Mouse (Mus musculus) MEL (cell line): Measurements from ENCODE around the gene Eif2d. TPM values are rescaled to one million over a fixed set of nuclear protein-coding genes. Genes with fewer than 3 reads are reported as not detected.

Source experiments
- DNase-seq: peaks from one replicate; pipeline ENCODE4 v3.0.0; 2011; ENCODE audit warnings: low read depth, low spot score
- H3K27ac ChIP-seq: 2 replicates; pipeline ENCODE4 v1.5.1; 2012; ENCODE audit warnings: low read depth, mild to moderate bottlenecking, control low read depth, low read length, moderate library complexity; ENCODE audit not compliant: control insufficient read depth
- H3K27me3 ChIP-seq, 2 experiments: fragments of 150-350 bp in 1 of 2; sonication (generic) in 1 of 2; 2 replicates each; pipeline ENCODE4 v1.6.1; 2012; ENCODE audit warnings: low read length in 2 of 2, mild to moderate bottlenecking in 2 of 2, improper control_type of control experiment in 1 of 2, moderate library complexity in 1 of 2; ENCODE audit not compliant: insufficient read depth in 2 of 2, control insufficient read depth in 1 of 2
- H3K36me3 ChIP-seq, 2 experiments: 2 replicates each; pipeline ENCODE4 v1.6.1; 2012 to 2014; ENCODE audit warnings: low read length in 2 of 2, improper control_type of control experiment in 1 of 2, inconsistent platforms in 1 of 2, mild to moderate bottlenecking in 1 of 2; ENCODE audit not compliant: insufficient read depth in 2 of 2, control insufficient read depth in 1 of 2
- H3K4me1 ChIP-seq, 2 experiments: fragments of 150-350 bp in 1 of 2; sonication (generic) in 1 of 2; 2 replicates each; pipeline ENCODE4 v1.6.1; 2012; ENCODE audit warnings: low read length in 2 of 2, improper control_type of control experiment in 1 of 2, mild to moderate bottlenecking in 1 of 2; ENCODE audit not compliant: insufficient read depth in 2 of 2, control insufficient read depth in 1 of 2
- H3K4me3 ChIP-seq, 2 experiments: fragments of 150-350 bp in 1 of 2; sonication (generic) in 1 of 2; 2 replicates each; pipeline ENCODE4 v1.5.1; 2012; ENCODE audit warnings: low read depth in 2 of 2, low read length in 2 of 2, mild to moderate bottlenecking in 2 of 2, moderate library complexity in 2 of 2, control low read depth in 1 of 2, improper control_type of control experiment in 1 of 2; ENCODE audit not compliant: control insufficient read depth in 1 of 2, insufficient read depth in 1 of 2
- H3K79me2 ChIP-seq: 2 replicates; pipeline ENCODE4 v1.6.1; 2012; ENCODE audit warnings: mild to moderate bottlenecking, low read length, moderate library complexity; ENCODE audit not compliant: control insufficient read depth, poor library complexity, insufficient read depth
- H3K9ac ChIP-seq: 2 replicates; pipeline ENCODE4 v1.6.1; 2012; ENCODE audit warnings: low read depth, mild to moderate bottlenecking, control low read depth, low read length, moderate library complexity; ENCODE audit not compliant: control insufficient read depth, poor library complexity, severe bottlenecking
- H3K9me3 ChIP-seq: fragments of 150-350 bp; sonication (generic); replicated peaks from 2 replicates; pipeline ENCODE4 v1.6.1; 2012; ENCODE audit warnings: mild to moderate bottlenecking, low read length, improper control_type of control experiment, moderate library complexity; ENCODE audit not compliant: insufficient read depth
- CHD1 ChIP-seq: IDR thresholded peaks from 2 replicates; pipeline ENCODE4 v1.6.1; 2012; ENCODE audit warnings: low read depth, mild to moderate bottlenecking, inconsistent platforms, low read length, improper control_type of control experiment
- CTCF ChIP-seq, 3 experiments: IDR thresholded peaks in 2 of 3; conservative IDR thresholded peaks in 1 of 3; 2 replicates each; pipeline ENCODE4 v1.5.1; 2011 to 2012; ENCODE audit warnings: low read length in 3 of 3, low read depth in 2 of 3, mild to moderate bottlenecking in 2 of 3, improper control_type of control experiment in 1 of 3, inconsistent platforms in 1 of 3, mixed read lengths in 1 of 3, moderate library complexity in 1 of 3; ENCODE audit not compliant: control insufficient read depth in 1 of 3, insufficient read depth in 1 of 3, poor library complexity in 1 of 3, severe bottlenecking in 1 of 3
- E2F4 ChIP-seq: IDR thresholded peaks from 2 replicates; pipeline ENCODE4 v1.6.1; 2011; ENCODE audit warnings: low read depth, low read length, improper control_type of control experiment, borderline replicate concordance
- ELF1 ChIP-seq: IDR thresholded peaks from 2 replicates; pipeline ENCODE4 v1.6.1; 2014; ENCODE audit warnings: low read depth, mild to moderate bottlenecking, inconsistent platforms, low read length, improper control_type of control experiment, moderate library complexity
- EP300 ChIP-seq, 2 experiments: IDR thresholded peaks; 2 replicates each; pipeline ENCODE4 v1.6.1; 2011; ENCODE audit warnings: improper control_type of control experiment in 2 of 2, low read length in 2 of 2, low read depth in 1 of 2, mild to moderate bottlenecking in 1 of 2
- GATA1 ChIP-seq: IDR thresholded peaks from 2 replicates; pipeline ENCODE4 v1.6.1; 2011; ENCODE audit warnings: low read depth, low read length, improper control_type of control experiment
- HCFC1 ChIP-seq: IDR thresholded peaks from 2 replicates; pipeline ENCODE4 v1.6.1; 2012; ENCODE audit warnings: low read depth, mild to moderate bottlenecking, inconsistent platforms, low read length, improper control_type of control experiment, moderate library complexity
- MAX ChIP-seq: IDR thresholded peaks from 2 replicates; pipeline ENCODE4 v1.6.1; 2011; ENCODE audit warnings: low read length, improper control_type of control experiment
- MXI1 ChIP-seq: IDR thresholded peaks from 2 replicates; pipeline ENCODE4 v1.6.1; 2011; ENCODE audit warnings: mild to moderate bottlenecking, low read depth, low read length, improper control_type of control experiment
- MYB ChIP-seq: IDR thresholded peaks from 2 replicates; pipeline ENCODE4 v1.6.1; 2011; ENCODE audit warnings: mild to moderate bottlenecking, low read depth, low read length, improper control_type of control experiment
- NELFE ChIP-seq: IDR thresholded peaks from 2 replicates; pipeline ENCODE4 v1.6.1; 2011; ENCODE audit warnings: low read depth, low read length, improper control_type of control experiment
- NRF1 ChIP-seq: IDR thresholded peaks from 2 replicates; pipeline ENCODE4 v1.6.1; 2014; ENCODE audit warnings: low read depth, mild to moderate bottlenecking, inconsistent platforms, low read length, improper control_type of control experiment, moderate library complexity; ENCODE audit not compliant: poor library complexity, insufficient read depth, severe bottlenecking
- POLR2AphosphoS2 ChIP-seq: IDR thresholded peaks from 2 replicates; pipeline ENCODE4 v1.6.1; 2011; ENCODE audit warnings: low read length, improper control_type of control experiment
- POLR2AphosphoS5 ChIP-seq: IDR thresholded peaks from 2 replicates; pipeline ENCODE4 v1.6.1; 2012; ENCODE audit warnings: low read depth, borderline replicate concordance, mild to moderate bottlenecking, inconsistent platforms, low read length, moderate library complexity, mixed read lengths
- RCOR1 ChIP-seq: IDR thresholded peaks from 2 replicates; pipeline ENCODE4 v1.6.1; 2012; ENCODE audit warnings: low read depth, mild to moderate bottlenecking, inconsistent platforms, low read length, improper control_type of control experiment
- TBP ChIP-seq: IDR thresholded peaks from 2 replicates; pipeline ENCODE4 v1.8.0; 2011; ENCODE audit warnings: low read depth, low read length, improper control_type of control experiment
- TCF12 ChIP-seq: IDR thresholded peaks from 2 replicates; pipeline ENCODE4 v1.6.1; 2014; ENCODE audit warnings: low read depth, mild to moderate bottlenecking, inconsistent platforms, low read length, improper control_type of control experiment, moderate library complexity
- UBTF ChIP-seq: IDR thresholded peaks from 2 replicates; pipeline ENCODE4 v1.6.1; 2012; ENCODE audit warnings: low read depth, mild to moderate bottlenecking, inconsistent platforms, low read length, improper control_type of control experiment, moderate library complexity, borderline replicate concordance; ENCODE audit not compliant: insufficient read depth
- USF1 ChIP-seq: IDR thresholded peaks from 2 replicates; pipeline ENCODE4 v1.6.1; 2014; ENCODE audit warnings: low read depth, mild to moderate bottlenecking, inconsistent platforms, low read length, improper control_type of control experiment, moderate library complexity
- USF2 ChIP-seq, 2 experiments: IDR thresholded peaks; 2 replicates each; pipeline ENCODE4 v1.6.1; 2011 to 2012; ENCODE audit warnings: improper control_type of control experiment in 2 of 2, low read length in 2 of 2, borderline replicate concordance in 1 of 2, inconsistent platforms in 1 of 2, low read depth in 1 of 2, mild to moderate bottlenecking in 1 of 2; ENCODE audit not compliant: insufficient read depth in 1 of 2
- ZC3H11A ChIP-seq: IDR thresholded peaks from 2 replicates; pipeline ENCODE4 v1.6.1; 2012; ENCODE audit warnings: low read depth, mild to moderate bottlenecking, inconsistent platforms, low read length, improper control_type of control experiment
- ZNF384 ChIP-seq: IDR thresholded peaks from 2 replicates; pipeline ENCODE4 v1.6.1; 2012; ENCODE audit warnings: low read depth, mild to moderate bottlenecking, inconsistent platforms, low read length, improper control_type of control experiment
- polyA plus RNA-seq, 2 experiments: library from polyadenylated mRNA; stranded (reverse) in 1 of 2; unstranded in 1 of 2; fragments of >175 nt in 1 of 2; fragments of >200 nt in 1 of 2; gene quantifications; 2 replicates each; pipeline versions ENCODE4 v1.2.1 to v1.2.4; 2012; ENCODE audit warnings: low replicate concordance in 2 of 2, low read depth in 1 of 2; ENCODE audit not compliant: insufficient read length in 2 of 2, insufficient read depth in 1 of 2, missing spikeins in 1 of 2
- total RNA-seq: library from RNA; depleted of rRNA; stranded (reverse); fragments of 300-350 nt; gene quantifications from 2 replicates; pipeline ENCODE4 v1.2.3, GENCODE M21; 2012

The Eif2d gene
- total and polyA plus RNA-seq, 3 experiments, result 31.0 to 43.6 TPM; not detected in 1

DNA sequence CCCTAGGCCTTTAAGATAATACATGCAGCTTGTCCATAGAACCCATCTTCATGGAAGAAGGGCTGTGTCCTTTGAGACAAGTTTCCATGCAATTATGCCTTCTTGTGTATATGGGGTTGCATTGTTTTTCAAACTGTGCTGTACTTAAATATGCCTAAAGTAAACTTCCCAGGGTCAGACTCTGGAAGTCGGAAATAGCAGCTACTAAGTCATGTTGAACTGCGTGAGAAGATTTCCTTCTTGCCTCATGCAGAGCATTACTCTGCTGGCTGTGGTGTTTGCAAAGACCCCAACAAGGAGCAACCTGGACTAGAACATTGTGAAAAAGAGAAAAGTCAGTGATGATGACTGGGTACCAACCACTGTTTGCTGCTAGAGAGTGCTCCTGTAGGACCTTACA is 70.4 kb downstream of the Eif2d start:
- Histone ChIP-seq H3K79me2 (no peaks in the 10 kb centered on the region), H3K4me3 (no peak overlapping the region), H3K9ac (no peak overlapping the region), H3K27me3 (peaks cover 19 to 32% of the 10 kb centered on the region in 2 experiments), H3K4me1 (no peaks in the 10 kb centered on the region), H3K36me3 (no peaks in the 10 kb centered on the region), H3K9me3 (no peaks in the 10 kb centered on the region), H3K27ac (no peak overlapping the region)
- DNase-seq, result no peak
- TF ChIP-seq RCOR1, result no peak
- no peak for TF ChIP-seq ZC3H11A
- TF ChIP-seq USF2 (IDR thresholded peaks at IDR 0.05; ENCODE audit: borderline replicate concordance in 1 of 2, insufficient read depth in 1 of 2, low read depth in 1 of 2, low read length in 2 of 2), result no peak
- TF ChIP-seq MXI1, result no peak
- no peak for TF ChIP-seq MYB
- no peak for TF ChIP-seq CHD1
- no peak for TF ChIP-seq TCF12
- no peak for TF ChIP-seq GATA1
- no peak for TF ChIP-seq CTCF (IDR thresholded peaks at IDR 0.05 in 2 of 3, conservative IDR thresholded peaks at IDR 0.05 in 1 of 3; ENCODE audit: control insufficient read depth in 1 of 3, insufficient read depth in 1 of 3, low read depth in 2 of 3, low read length in 3 of 3, poor library complexity in 1 of 3, severe bottlenecking in 1 of 3)
- TF ChIP-seq UBTF, result no peak
- TF ChIP-seq POLR2AphosphoS5, result no peak
- TF ChIP-seq USF1, result no peak
- TF ChIP-seq POLR2AphosphoS2, result no peak
- TF ChIP-seq NRF1, result no peak
- no peak for TF ChIP-seq E2F4
- TF ChIP-seq HCFC1, result no peak
- no peak for TF ChIP-seq ZNF384
- TF ChIP-seq, all 39 proteins: peak for 0

DNA sequence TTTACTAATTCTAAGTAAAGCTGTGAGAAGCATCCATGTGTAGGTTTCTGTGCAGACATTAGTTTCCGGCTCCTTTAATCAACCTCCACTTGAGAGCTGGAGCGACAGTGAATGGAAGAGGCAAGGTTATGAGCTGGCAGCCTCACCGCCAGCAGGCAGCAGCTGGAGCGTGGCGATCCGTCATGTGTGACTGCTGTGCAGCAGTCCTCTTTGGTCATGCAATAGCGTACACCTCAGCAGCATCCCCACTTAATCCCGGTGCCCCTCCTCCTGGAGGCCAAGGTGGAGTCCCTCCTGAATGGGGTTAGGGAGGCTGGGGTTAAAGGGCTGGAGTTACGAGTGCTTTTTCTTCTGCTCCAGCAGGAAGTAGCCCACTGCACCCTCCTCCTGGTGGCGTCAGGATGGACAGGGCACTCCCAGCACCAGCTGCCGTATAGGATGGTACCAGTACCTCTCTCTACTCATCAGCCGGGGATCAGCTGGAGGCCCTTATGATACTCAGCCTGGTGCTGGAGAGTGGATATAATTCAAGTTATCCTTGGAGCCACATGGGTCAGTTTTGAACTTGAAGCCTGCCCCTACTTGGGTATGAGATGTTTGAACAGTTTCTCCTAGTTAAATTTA is 72.0 kb downstream of the Eif2d start:
- Histone ChIP-seq H3K36me3 (no peaks in the 10 kb centered on the region), H3K27me3 (peaks cover 21 to 23% of the 10 kb centered on the region in 2 experiments), H3K9ac (no peak overlapping the region), H3K79me2 (no peaks in the 10 kb centered on the region), H3K4me1 (no peaks in the 10 kb centered on the region), H3K27ac (no peak overlapping the region), H3K4me3 (no peak overlapping the region), H3K9me3 (no peaks in the 10 kb centered on the region)
- TF ChIP-seq ELF1 (no peak), EP300 (IDR thresholded peaks at IDR 0.05; ENCODE audit: low read depth in 1 of 2, low read length in 2 of 2) (no peak), NELFE (no peak), MYB (no peak), TBP (no peak), MXI1 (no peak), USF2 (IDR thresholded peaks at IDR 0.05; ENCODE audit: borderline replicate concordance in 1 of 2, insufficient read depth in 1 of 2, low read depth in 1 of 2, low read length in 2 of 2) (no peak), NRF1 (no peak), RCOR1 (no peak), MAX (no peak), USF1 (no peak), ZNF384 (no peak), GATA1 (no peak), CTCF (IDR thresholded peaks at IDR 0.05 in 2 of 3, conservative IDR thresholded peaks at IDR 0.05 in 1 of 3; ENCODE audit: control insufficient read depth in 1 of 3, insufficient read depth in 1 of 3, low read depth in 2 of 3, low read length in 3 of 3, poor library complexity in 1 of 3, severe bottlenecking in 1 of 3) (no peak)
- DNase-seq, result no peak
